Mouse (Mus musculus) spleen, postnatal 4 days (tissue): ENCODE measurements at regions not wholly inside any gene's neighbourhood (a gene's known extent, or its start where the extent isn't known, plus 50 kb on each side); places are given as distances from the start of the nearest gene placed in this dataset.
"Not testable (repeated sequence)": the region's sequence is repeated elsewhere in the genome, so short reads cannot be mapped to it uniquely, and the experiment has no call there.

ENCODE experiments used
- DNase-seq, 2 experiments: peaks; one replicate each; pipeline ENCODE4 v3.0.0; 2022; ENCODE audit warnings: low spot score in 2 of 2

DNA sequence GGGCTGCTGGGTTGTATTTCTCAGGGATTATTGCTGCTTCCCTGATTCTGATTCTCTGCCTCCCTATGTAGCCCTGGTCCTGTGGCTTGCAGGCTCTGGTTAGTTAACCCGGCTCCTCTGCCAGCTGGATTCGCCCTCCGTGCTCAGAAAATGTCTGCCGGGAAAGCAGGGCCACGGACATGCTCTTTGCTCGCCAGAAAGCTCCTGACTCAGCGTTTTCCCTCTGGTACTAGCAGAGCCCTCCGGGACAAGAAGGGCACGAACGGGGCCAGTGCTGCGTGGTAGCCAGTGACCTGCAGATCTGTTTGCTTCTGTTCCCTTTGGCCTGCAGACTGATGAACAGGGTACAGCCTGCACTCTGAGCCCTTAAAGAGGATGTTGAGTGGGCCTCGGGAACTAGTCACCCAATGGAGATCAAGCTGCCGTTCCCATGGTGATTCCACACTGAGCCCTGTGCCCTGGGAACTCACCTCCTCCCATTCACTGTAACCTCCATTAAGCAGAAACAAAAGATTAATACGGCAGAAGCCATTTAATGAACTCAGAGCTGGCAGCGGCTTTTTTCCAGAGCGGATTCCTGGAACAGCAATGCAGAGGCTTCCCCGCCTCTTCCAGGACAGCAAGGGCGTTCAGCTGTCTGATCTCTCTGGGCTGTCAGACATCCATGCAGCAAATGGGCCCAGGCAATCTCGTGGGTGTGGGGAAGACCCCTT, 159.9 kb upstream of the Myt1l start:
- DNase-seq, result no peak

DNA sequence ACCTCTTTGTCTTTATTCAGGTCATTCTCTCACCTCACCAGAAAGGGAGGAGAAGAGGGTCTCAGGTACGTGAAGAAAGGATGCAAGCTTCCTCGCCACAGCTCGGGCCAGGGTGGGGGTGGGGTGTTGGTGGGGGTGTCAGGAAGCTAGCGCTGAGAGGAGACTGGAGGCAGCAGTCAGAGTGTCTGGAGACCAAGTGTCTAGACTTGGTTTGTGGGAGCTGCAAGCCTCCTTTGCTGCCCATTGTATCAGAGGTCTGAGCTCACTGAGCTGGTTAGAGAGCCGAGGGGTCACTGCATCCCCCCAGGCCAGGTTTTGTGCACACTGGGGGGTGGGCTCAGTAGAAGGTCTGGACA, 159.4 kb upstream of the Myt1l start:
- DNase-seq, result no peak

DNA sequence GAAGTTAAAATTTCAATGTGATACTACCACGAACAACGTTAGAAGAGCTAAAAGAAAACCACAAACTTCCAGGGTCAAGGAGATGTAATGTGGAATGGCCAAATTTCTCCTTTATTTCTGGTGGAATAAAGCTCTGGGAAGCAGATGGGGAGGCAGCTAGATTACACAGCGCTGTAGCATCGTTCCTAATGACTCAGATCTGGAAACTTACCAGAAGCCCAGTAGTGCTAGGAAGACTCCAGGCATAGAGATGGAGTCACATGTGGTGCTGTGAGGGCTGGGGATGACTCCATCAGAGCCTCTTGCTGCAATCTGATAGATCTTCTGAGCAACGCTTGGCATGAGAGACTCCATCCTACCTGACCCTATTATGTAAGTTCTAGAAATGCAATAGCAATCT, 136.4 kb upstream of the Myt1l start:
- no peak for DNase-seq

DNA sequence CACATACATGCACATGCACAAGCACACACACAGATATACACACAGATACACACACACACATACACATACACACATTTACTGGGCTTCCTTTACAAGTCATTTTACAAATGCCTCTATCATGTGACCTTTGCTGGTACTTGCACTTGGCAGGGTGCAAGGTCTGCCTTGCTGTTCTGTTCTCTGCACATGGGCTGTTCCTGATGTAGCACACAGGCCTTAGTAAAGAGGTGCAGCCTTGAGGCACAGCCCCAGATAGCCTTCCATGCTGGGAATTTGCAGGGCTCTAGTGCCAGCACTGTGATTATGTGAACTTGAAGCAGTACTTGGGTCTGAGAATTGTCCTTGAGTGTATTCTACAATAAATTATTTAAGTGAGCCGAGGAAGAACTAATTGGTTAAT, 133.9 kb upstream of the Myt1l start:
- no peak for DNase-seq

DNA sequence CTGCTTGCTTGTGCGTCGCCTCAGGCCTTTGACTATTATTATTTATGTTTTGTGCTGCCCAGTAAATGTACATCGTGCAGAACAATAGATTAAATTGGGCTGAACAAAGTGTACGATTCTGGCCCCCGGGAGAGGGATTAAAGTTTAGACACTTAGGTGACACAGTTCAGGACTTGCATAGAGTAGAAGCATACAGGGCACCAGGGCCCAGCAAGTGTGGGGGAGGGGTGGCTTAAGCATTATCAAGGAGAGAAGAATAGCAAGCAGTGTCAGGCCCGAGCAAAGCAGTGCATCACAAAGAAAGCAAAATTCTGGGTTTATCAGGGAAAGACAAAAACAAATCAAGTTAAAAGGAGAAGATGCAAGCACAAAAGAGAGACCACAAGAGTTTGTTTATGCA, 133.3 kb upstream of the Myt1l start:
- no peak for DNase-seq

DNA sequence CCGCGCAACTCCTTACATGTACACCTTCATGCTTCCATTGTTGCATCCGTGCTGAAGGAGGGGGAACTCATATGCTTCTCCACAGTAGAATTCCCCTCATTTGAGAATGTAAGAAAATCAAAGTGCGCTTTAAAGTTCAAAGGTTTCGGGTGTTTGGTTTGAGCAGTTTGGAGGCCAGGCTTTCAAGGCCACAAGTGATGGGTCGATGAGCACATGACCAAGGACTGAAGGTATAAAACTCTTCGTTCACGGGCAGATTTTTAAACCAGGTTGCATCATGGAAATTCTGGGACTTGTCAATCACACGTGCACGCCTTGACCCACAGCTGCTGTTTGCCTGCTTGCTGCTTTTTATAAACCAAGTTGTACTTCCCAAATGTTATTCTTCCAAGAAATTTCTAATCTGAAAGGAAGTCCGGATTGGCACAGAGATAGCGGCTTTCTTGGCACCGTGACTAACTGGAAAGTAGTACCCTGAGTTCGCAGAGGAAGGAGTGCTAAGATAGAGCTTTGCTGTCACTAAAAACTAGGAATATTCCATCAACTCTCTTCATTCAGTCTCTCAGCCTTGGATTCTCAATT, 132.7 kb upstream of the Myt1l start:
- DNase-seq, result no peak

DNA sequence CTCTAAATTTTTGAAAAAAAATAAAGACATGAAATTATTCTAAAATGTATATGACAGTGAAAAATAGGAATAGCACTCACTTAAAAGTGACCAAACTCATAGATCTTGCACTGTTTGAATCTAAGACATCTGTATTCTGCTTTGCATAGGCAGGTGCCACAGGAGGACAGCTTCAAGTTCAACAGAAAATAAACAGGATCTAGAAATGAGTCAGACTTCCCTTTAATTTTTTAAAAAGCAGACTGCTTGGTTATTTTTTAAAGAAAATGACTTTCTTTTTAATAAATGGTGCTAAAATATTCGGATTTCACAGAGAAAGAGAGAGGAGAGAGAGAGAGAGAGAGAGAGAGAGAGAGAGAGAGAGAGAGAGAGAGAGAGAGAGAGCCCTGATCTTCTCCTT, 123.8 kb upstream of the Myt1l start:
- no peak for DNase-seq

DNA sequence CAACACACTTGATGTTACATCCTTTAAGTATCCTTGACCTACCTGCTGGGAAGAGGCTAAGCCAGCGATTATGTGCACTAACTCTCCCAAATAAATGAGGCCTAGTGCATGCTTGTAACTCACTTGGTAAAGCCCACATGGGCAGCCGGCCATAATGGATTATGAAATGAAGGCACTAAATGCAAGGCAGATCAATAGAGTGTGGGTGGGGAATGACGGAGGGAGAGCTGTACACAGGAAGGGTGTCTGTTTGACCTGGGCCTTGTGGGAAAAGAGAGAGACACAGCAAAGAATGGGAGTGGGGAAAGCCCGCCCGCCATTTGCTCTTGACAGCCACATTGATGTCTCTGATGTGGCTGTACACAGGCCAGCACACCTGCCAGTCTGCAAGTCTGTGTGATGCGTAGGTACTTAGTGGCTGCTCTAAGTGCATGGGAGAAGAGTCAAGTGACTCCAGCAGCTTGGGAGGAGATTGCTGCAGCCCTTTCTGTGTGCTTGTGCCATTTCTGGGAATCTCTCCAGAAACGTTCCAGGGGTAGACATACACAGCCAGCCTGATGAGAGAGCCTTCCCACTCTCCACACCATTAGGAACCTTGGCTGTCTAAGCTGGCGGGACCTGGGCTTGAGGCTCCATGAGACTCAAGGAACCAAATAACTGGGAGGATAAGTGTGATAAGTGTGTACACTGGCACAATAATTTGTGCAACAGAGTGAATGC, 118.7 kb upstream of the Myt1l start:
- DNase-seq, result no peak

DNA sequence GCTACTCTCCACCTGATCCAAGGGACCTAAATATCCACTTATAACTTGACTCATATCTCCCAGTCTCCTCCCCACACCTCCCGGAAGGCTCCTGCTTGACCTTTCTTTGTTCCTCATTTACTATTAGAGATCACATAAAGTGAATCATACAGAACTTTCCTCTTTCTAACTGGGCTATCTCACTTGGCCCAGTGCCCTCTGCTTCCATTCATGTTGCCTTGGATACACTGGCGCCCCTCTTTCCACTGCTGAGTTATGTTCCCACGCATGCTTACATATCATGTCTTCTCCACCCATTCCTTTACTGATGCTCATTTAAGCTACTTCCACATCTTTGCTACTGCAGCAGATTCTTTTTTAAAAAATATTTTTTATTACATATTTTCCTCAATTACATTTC, 94.2 kb upstream of the Myt1l start:
- DNase-seq, result no peak

DNA sequence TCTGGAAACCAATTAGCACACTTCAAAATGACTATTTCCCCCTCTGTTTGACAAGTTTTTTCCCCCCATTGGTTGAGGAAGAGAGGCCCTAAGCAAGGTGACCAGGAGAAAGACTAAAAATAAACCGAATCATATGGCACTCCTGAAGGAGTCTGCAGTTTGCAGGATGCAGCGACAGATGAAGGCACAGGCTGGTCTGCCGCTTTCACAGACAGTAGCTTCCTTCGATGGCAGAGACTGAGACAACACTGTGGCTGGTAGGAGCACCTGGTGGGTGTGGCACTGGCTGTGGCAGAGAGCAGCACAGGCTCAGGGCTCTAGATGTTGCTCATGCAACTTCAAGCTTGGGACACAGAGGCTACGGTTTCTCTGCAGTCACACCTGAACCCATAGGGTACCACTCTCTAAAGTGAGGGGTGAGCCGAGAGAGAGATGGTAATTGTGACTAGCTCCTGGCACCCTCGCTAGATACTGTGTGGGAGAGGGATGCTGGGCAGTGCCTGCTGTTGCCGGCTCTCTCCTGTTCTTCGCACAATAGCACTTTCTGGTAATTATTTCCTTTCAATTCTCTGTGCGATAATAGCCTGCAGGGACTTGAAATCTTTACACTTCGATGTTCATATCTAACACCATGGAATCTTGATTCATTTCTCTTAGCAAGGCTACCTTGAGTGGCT, 88.7 kb upstream of the Myt1l start:
- DNase-seq, result no peak

DNA sequence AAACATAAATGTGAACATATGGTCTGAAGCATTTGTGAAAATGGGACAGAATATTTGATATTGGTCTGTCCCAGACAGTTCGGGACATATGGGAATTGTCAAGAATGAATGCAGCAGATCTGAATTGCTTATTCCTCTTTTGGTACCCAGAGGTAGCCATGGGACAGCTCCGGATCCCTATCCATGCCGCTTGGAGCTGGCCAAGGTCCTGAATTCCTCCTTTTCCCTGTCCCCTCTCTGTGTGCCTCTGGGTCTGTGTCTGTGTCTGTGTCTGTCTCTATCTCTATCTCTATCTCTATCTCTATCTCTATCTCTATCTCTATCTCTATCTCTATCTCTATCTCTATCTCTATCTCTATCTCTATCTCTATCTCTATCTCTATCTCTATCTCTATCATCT, 63.0 kb upstream of the Myt1l start:
- DNase-seq, result not testable (repeated sequence)
